In the genomic region with DNA sequence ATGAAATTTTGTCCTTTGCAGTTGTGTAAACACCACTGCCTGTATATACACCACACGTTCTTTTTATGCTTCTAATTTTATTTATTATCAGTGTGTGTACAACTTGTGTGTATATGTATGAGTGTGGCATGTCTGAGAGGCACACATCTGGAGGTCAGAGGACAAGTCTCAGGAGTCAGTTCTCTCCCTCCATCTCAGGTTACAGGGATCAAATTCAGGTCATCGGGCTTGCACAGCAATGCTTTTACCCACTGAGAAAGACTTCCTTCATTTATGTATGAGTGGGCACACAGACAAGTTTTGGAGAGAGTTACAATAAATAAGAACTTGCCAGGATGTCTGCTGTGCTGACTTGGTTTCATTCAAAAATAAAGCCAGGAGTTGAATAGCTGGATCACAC, we compare ENCODE assay signal across 28 mouse cellular contexts.
DNase-seq lines count a peak whose midpoint lies in the region; ATAC-seq and TF ChIP-seq lines count a peak whose summit lies in the region.
"Had no signal": no experiment of that assay in that cellular context is flagged by ENCODE, and none has a peak within 500 bp of the region (broad histone marks: within the 10 kb centered on the region; RNA-seq: fewer than 3 reads in every experiment).

No protein-coding gene starts in this region.

- DNase-seq in lung, adult 2 months = no peak
- DNase-seq in embryo, embryonic 11 days = peak; percentile 67
- DNase-seq in forelimb bud, embryonic 11.5 days (ENCODE audit: low read depth, low spot score) = peak; percentile 57
- no peak for DNase-seq in forebrain, embryonic 10.5 days (ENCODE audit: extremely low spot score, low spot score)
- no peak for DNase-seq in left cerebral cortex, postnatal 36 days (ENCODE audit: low spot score in 2 of 2)
- DNase-seq: adrenal gland, postnatal 14 days; B cell, adult 2 months; cerebellum, adult 9-11 months; forebrain, postnatal 0 days; gastrocnemius, adult 2 months; heart, postnatal 36 days; kidney, postnatal 36 days; layer of hippocampus, postnatal 36 days; liver, embryonic 13.5 days; thymus, adult 2 months had no signal

- H3K9me3 ChIP-seq in lung, embryonic 16.5 days (ENCODE audit: control insufficient read depth, low read length) = no peaks in the 10 kb centered on the region
- H3K9me3 ChIP-seq in forebrain, embryonic 10.5 days = no peaks in the 10 kb centered on the region
- H3K9me3 ChIP-seq: G1E; heart, embryonic 15.5 days; liver, embryonic 13.5 days; lung, embryonic 15.5 days; midbrain, embryonic 10.5 days had no signal

- H3K36me3 ChIP-seq in lung, embryonic 16.5 days (ENCODE audit: control insufficient read depth, insufficient read depth, low read length) = no peaks in the 10 kb centered on the region
- H3K36me3 ChIP-seq in forebrain, embryonic 10.5 days (replicated peaks) = no peaks in the 10 kb centered on the region
- H3K36me3 ChIP-seq: G1E; heart, embryonic 15.5 days; liver, embryonic 13.5 days; lung, embryonic 15.5 days; midbrain, embryonic 10.5 days had no signal

- H3K4me3 ChIP-seq in lung, embryonic 16.5 days (ENCODE audit: low read length) = no peak overlapping the region
- H3K4me3 ChIP-seq in lung, adult 2 months (replicated peaks; ENCODE audit: extremely low read depth, low read depth, low read length) = no peak overlapping the region
- H3K4me3 ChIP-seq in forebrain, embryonic 10.5 days = no peak overlapping the region
- H3K4me3 ChIP-seq: gastrocnemius, adult 2 months; heart, embryonic 15.5 days; liver, embryonic 13.5 days; lung, embryonic 15.5 days; midbrain, embryonic 10.5 days; myocyte had no signal

- no peak for TF ChIP-seq POLR2A in lung, adult 2 months (IDR thresholded peaks at IDR 0.05; ENCODE audit: borderline replicate concordance, extremely low read depth, low read depth, low read length)

- H3K4me1 ChIP-seq in lung, embryonic 16.5 days (replicated peaks; ENCODE audit: control insufficient read depth, insufficient read depth, low read length) = no peaks in the 10 kb centered on the region
- H3K4me1 ChIP-seq in lung, adult 2 months (ENCODE audit: control insufficient read depth, insufficient read depth, low read length) = no peaks in the 10 kb centered on the region
- peaks cover 13% of the 10 kb centered on the region for H3K4me1 ChIP-seq in forebrain, embryonic 10.5 days
- H3K4me1 ChIP-seq: liver, embryonic 13.5 days had no signal

- H3K9ac ChIP-seq in lung, embryonic 16.5 days (ENCODE audit: low read length) = no peak overlapping the region
- H3K9ac ChIP-seq: forebrain, postnatal 0 days; heart, embryonic 15.5 days; liver, embryonic 13.5 days; lung, embryonic 15.5 days had no signal

- no peak for TF ChIP-seq CTCF in lung, adult 2 months (IDR thresholded peaks at IDR 0.05; ENCODE audit: insufficient read depth, low read length)

- ATAC-seq in lung, embryonic 16.5 days (ENCODE audit: low read depth) = peak; percentile 51; the same call in 1 of the 2 replicates
- ATAC-seq in activated CD4-positive, CD25-positive, alpha-beta regulatory T cell, adult 4 months = no peak
- ATAC-seq: forebrain, postnatal 0 days; hindbrain, embryonic 16.5 days; intestine, postnatal 0 days; midbrain, embryonic 16.5 days had no signal

- intact Hi-C loops in left cerebral cortex, postnatal 36 days (cut with DNase I) = no loop called here

- 6% methylated on average over 2 of the region's 2 CpGs for WGBS in lung, embryonic 16.5 days
- 17% methylated on average over 2 of the region's 2 CpGs for WGBS in lung, adult 2 months
- 42% methylated on average over 2 of the region's 2 CpGs for whole genome bisulfite sequencing in forebrain, embryonic 10.5 days

- no peaks in the 10 kb centered on the region for H3K27me3 ChIP-seq in lung, embryonic 16.5 days (ENCODE audit: control insufficient read depth, insufficient read depth, low read depth, low read length)
- no peaks in the 10 kb centered on the region for H3K27me3 ChIP-seq in forebrain, embryonic 10.5 days (ENCODE audit: poor library complexity, severe bottlenecking)
- H3K27me3 ChIP-seq: CH12.LX; heart, embryonic 15.5 days; liver, embryonic 13.5 days; lung, embryonic 15.5 days had no signal

- H3K27ac ChIP-seq in lung, embryonic 16.5 days (ENCODE audit: low read length) = no peak overlapping the region
- no peak overlapping the region for H3K27ac ChIP-seq in forebrain, embryonic 10.5 days
- H3K27ac ChIP-seq: gastrocnemius, adult 2 months; heart, embryonic 15.5 days; liver, embryonic 13.5 days; lung, embryonic 15.5 days; macrophage; midbrain, embryonic 10.5 days; stomach, postnatal 0 days had no signal

- H3K4me2 ChIP-seq in lung, embryonic 16.5 days (ENCODE audit: low read depth, low read length) = no peak overlapping the region
- H3K4me2 ChIP-seq: heart, embryonic 15.5 days; liver, embryonic 13.5 days; lung, embryonic 15.5 days had no signal

Comparison
In these comparisons a context has a peak if more than half of its experiments do, and no peak if none do; other contexts are left out.
1. DNase-seq: peak in embryo, embryonic 11 days (single experiment) and forelimb bud, embryonic 11.5 days (single experiment); none in lung, adult 2 months (single experiment), forebrain, embryonic 10.5 days (single experiment) and left cerebral cortex, postnatal 36 days (0 of 2).